Mouse (Mus musculus): ENCODE results near the gene Katna1. TPM values are rescaled to one million over a fixed set of nuclear protein-coding genes. Genes with fewer than 3 reads are reported as not detected.
"Not testable (repeated sequence)": the region's sequence is repeated elsewhere in the genome, so short reads cannot be mapped to it uniquely, and the experiment has no call there.

The Katna1 gene
- polyA plus RNA-seq, 1 experiment = 5.2 TPM

- no peaks in the 10 kb centered on the region for H3K4me1 ChIP-seq (ENCODE audit: control insufficient read depth, insufficient read depth, low read length)
- no peaks in the 10 kb centered on the region for H3K27me3 ChIP-seq (ENCODE audit: control insufficient read depth, insufficient read depth, low read length)
- H3K36me3 ChIP-seq (ENCODE audit: control insufficient read depth, insufficient read depth, low read length) = no peaks in the 10 kb centered on the region
- no peak overlapping the region for H3K27ac ChIP-seq (ENCODE audit: control insufficient read depth, insufficient read depth, low read depth, low read length)
- no peak overlapping the region for H3K4me3 ChIP-seq (ENCODE audit: control insufficient read depth, low read depth, low read length)
- no peak for TF ChIP-seq POLR2A (IDR thresholded peaks at IDR 0.05; ENCODE audit: control insufficient read depth, low read depth, low read length)
- no peak for TF ChIP-seq CTCF (IDR thresholded peaks at IDR 0.05; ENCODE audit: control insufficient read depth, insufficient read depth, insufficient replicate concordance, low read depth, low read length)
Observed at GRCm38 (mm10) chr10:7737914-7738313, 12.1 kb downstream of the Katna1 start.

- not testable (repeated sequence) for H3K27ac ChIP-seq (ENCODE audit: control insufficient read depth, insufficient read depth, low read depth, low read length); H3K36me3 ChIP-seq (ENCODE audit: control insufficient read depth, insufficient read depth, low read length); H3K27me3 ChIP-seq (ENCODE audit: control insufficient read depth, insufficient read depth, low read length); H3K4me1 ChIP-seq (ENCODE audit: control insufficient read depth, insufficient read depth, low read length); H3K4me3 ChIP-seq (ENCODE audit: control insufficient read depth, low read depth, low read length)
Observed at GRCm38 (mm10) chr10:7745528-7745927, 19.7 kb downstream of the Katna1 start.

DNA sequence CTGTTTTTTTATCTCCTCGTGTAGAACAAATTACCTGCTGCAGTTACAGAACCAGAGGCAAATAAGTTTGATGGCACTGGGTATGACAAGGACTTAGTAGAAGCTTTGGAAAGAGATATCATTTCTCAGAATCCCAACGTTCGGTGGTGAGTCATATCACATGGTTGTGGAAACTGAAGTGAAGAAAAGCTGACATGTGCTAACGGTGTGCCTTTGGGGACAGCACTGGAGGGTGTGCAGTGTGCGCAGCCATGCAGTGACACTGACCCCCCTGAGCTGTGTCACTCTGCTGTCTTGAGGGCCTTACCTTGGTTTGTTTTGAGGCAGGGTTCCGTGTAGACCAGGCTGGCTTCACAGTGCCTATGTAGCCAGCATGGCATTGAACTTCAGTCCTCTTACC, 23.0 kb downstream of the Katna1 start:
- Histone ChIP-seq H3K4me3 (ENCODE audit: control insufficient read depth, low read depth, low read length) (no peak overlapping the region), H3K4me1 (ENCODE audit: control insufficient read depth, insufficient read depth, low read length) (no peaks in the 10 kb centered on the region), H3K27me3 (ENCODE audit: control insufficient read depth, insufficient read depth, low read length) (no peaks in the 10 kb centered on the region), H3K36me3 (ENCODE audit: control insufficient read depth, insufficient read depth, low read length) (no peaks in the 10 kb centered on the region), H3K27ac (ENCODE audit: control insufficient read depth, insufficient read depth, low read depth, low read length) (no peak overlapping the region)
- TF ChIP-seq CTCF (IDR thresholded peaks at IDR 0.05; ENCODE audit: control insufficient read depth, insufficient read depth, insufficient replicate concordance, low read depth, low read length) (no peak), POLR2A (IDR thresholded peaks at IDR 0.05; ENCODE audit: control insufficient read depth, low read depth, low read length) (no peak)

GRCm38 (mm10) chr10:7757544-7757943, 31.7 kb downstream of the Katna1 start:
- Histone ChIP-seq H3K27me3 (ENCODE audit: control insufficient read depth, insufficient read depth, low read length) (no peaks in the 10 kb centered on the region), H3K27ac (ENCODE audit: control insufficient read depth, insufficient read depth, low read depth, low read length) (no peak overlapping the region), H3K4me3 (ENCODE audit: control insufficient read depth, low read depth, low read length) (no peak overlapping the region), H3K36me3 (ENCODE audit: control insufficient read depth, insufficient read depth, low read length) (no peaks in the 10 kb centered on the region; the same call in 1 of the 2 replicates), H3K4me1 (ENCODE audit: control insufficient read depth, insufficient read depth, low read length) (no peaks in the 10 kb centered on the region)
- TF ChIP-seq POLR2A (IDR thresholded peaks at IDR 0.05; ENCODE audit: control insufficient read depth, low read depth, low read length) (no peak), CTCF (IDR thresholded peaks at IDR 0.05; ENCODE audit: control insufficient read depth, insufficient read depth, insufficient replicate concordance, low read depth, low read length) (no peak)

- no peak overlapping the region for H3K27ac ChIP-seq (ENCODE audit: control insufficient read depth, insufficient read depth, low read depth, low read length)
- TF ChIP-seq POLR2A (IDR thresholded peaks at IDR 0.05; ENCODE audit: control insufficient read depth, low read depth, low read length) (no peak), CTCF (IDR thresholded peaks at IDR 0.05; ENCODE audit: control insufficient read depth, insufficient read depth, insufficient replicate concordance, low read depth, low read length) (no peak)
- no peak overlapping the region for H3K4me3 ChIP-seq (ENCODE audit: control insufficient read depth, low read depth, low read length)
- H3K36me3 ChIP-seq (ENCODE audit: control insufficient read depth, insufficient read depth, low read length) = peaks cover 6% of the 10 kb centered on the region
- no peaks in the 10 kb centered on the region for H3K4me1 ChIP-seq (ENCODE audit: control insufficient read depth, insufficient read depth, low read length)
- no peaks in the 10 kb centered on the region for H3K27me3 ChIP-seq (ENCODE audit: control insufficient read depth, insufficient read depth, low read length)
Observed at GRCm38 (mm10) chr10:7772346-7772745, 46.5 kb downstream of the Katna1 start.

GRCm38 (mm10) chr10:7772769-7773168, 47.0 kb downstream of the Katna1 start:
- Histone ChIP-seq H3K27me3 (ENCODE audit: control insufficient read depth, insufficient read depth, low read length) (no peaks in the 10 kb centered on the region), H3K27ac (ENCODE audit: control insufficient read depth, insufficient read depth, low read depth, low read length) (no peak overlapping the region), H3K4me3 (ENCODE audit: control insufficient read depth, low read depth, low read length) (no peak overlapping the region), H3K4me1 (ENCODE audit: control insufficient read depth, insufficient read depth, low read length) (no peaks in the 10 kb centered on the region), H3K36me3 (ENCODE audit: control insufficient read depth, insufficient read depth, low read length) (peaks cover 4% of the 10 kb centered on the region)
- no peak for TF ChIP-seq CTCF (IDR thresholded peaks at IDR 0.05; ENCODE audit: control insufficient read depth, insufficient read depth, insufficient replicate concordance, low read depth, low read length)
- TF ChIP-seq POLR2A (IDR thresholded peaks at IDR 0.05; ENCODE audit: control insufficient read depth, low read depth, low read length) = no peak

DNA sequence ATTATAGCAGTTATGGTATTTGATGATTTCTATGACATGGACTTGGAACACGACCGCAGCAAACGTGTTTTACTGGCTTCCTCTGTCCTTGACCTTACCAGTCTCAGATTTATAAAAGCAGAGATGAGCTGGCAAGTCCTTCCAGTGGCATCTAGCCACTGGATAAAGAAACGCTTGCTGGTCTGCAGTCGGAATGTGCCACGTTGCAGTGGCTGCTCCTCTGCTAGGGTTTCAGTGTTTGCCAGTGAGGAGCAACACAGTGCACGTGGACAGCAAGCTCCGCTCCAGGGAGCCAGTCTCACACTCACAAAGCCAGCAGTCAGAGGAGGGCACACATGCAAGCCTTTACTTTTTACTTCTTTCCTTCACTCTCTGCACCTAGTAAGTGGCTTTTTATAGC, 49.6 kb downstream of the Katna1 start:
- TF ChIP-seq CTCF (IDR thresholded peaks at IDR 0.05; ENCODE audit: control insufficient read depth, insufficient read depth, insufficient replicate concordance, low read depth, low read length) (no peak), POLR2A (IDR thresholded peaks at IDR 0.05; ENCODE audit: control insufficient read depth, low read depth, low read length) (no peak)
- Histone ChIP-seq H3K27me3 (ENCODE audit: control insufficient read depth, insufficient read depth, low read length) (no peaks in the 10 kb centered on the region), H3K36me3 (ENCODE audit: control insufficient read depth, insufficient read depth, low read length) (peaks cover 4% of the 10 kb centered on the region)

GRCm38 (mm10) chr10:7778361-7778760, 52.6 kb downstream of the Katna1 start:
- Histone ChIP-seq H3K4me3 (ENCODE audit: control insufficient read depth, low read depth, low read length) (no peak overlapping the region), H3K27me3 (ENCODE audit: control insufficient read depth, insufficient read depth, low read length) (no peaks in the 10 kb centered on the region), H3K4me1 (ENCODE audit: control insufficient read depth, insufficient read depth, low read length) (peaks cover 3% of the 10 kb centered on the region), H3K36me3 (ENCODE audit: control insufficient read depth, insufficient read depth, low read length) (peaks cover 1% of the 10 kb centered on the region; the same call in 1 of the 2 replicates), H3K27ac (ENCODE audit: control insufficient read depth, insufficient read depth, low read depth, low read length) (no peak overlapping the region)
- TF ChIP-seq POLR2A (IDR thresholded peaks at IDR 0.05; ENCODE audit: control insufficient read depth, low read depth, low read length) = no peak
- no peak for TF ChIP-seq CTCF (IDR thresholded peaks at IDR 0.05; ENCODE audit: control insufficient read depth, insufficient read depth, insufficient replicate concordance, low read depth, low read length)

More for the DNA sequence above, 49.6 kb downstream of the Katna1 start:
- no peaks in the 10 kb centered on the region for H3K4me1 ChIP-seq (ENCODE audit: control insufficient read depth, insufficient read depth, low read length)
- no peak overlapping the region for H3K4me3 ChIP-seq (ENCODE audit: control insufficient read depth, low read depth, low read length)
- H3K27ac ChIP-seq (ENCODE audit: control insufficient read depth, insufficient read depth, low read depth, low read length) = no peak overlapping the region
